Mouse (Mus musculus): ENCODE measurements around the gene Ccdc24.

Ccdc24 gene

DNA sequence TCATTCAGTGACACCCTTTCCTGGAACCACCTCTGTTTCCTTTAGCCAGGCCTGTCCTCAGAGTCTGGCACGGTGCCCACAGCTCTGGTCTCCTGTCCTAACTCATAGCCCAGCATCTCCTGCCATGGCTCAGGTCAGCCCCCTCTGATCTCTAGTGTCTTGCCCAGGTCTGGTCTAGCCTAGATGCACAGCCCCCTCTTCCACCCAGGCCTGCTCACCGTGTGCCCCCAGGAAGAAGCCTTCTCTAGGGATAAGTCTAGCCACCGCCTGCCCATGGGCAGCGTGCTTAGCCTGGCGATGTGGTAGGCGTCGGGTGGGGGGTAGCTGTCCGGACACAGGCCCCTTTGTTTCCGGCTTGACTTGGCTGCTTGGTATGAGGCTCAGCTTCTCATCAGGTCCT lies 17.2 kb downstream of the Ccdc24 start:
- DNase-seq (ENCODE audit: low spot score in 2 of 2): no peak

DNA sequence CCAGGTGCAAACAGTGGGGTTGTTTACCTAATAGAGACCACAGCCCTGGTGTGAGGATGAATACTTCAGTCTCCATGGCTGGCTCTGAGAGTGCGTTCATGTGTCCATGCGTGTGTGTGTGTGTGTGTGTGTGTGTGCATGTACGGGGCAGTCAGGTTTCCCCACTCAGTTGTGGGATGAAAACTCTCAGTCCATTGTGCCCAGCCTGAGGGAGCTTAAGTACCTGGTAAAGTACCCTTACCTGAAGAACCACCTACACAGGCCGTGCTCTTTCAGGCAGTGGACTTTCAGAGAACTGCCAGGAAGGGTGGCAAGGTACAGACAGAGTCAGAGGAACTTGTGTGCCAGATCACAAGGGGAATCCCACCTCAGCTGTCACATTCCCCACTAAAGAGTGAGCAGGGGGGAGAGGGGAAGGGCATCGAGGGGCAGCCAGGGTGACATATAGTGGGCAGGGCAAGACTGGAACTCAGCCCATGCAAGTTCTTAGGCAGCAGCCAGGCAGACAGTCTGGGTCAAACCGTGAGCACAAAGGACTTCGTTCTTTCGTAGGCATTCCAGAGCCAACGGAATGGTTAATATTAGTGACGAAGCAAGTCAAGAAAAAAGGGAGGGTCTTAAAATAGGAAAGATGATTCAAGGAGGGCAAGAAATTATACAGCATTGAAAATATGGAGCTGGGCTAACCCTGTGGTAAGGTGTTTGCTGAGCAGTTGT lies 20.0 kb downstream of the Ccdc24 start:
- DNase-seq (ENCODE audit: low spot score in 2 of 2): no peak

DNA sequence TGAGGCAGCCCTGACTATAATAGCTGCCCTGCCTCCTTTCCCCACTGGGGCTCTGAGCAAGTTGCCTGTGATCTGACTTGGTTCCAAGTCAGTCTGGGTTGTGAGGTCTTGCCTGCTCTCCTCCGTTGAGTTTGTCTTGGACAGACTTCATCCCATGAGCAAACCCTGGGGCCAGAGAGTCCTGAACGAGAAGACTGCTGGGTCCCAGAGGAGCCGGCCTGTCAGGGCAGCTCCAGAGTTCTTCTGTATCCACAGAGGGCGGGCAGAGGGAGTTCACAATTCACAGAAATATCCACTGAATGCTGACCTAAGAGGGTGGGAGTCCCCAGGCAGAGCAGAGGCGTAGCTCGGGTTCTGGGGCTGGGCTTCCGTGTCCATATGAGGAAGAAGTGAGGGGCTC lies 21.5 kb downstream of the Ccdc24 start:
- DNase-seq (ENCODE audit: low spot score in 2 of 2): peak; percentile 69 to 79

DNA sequence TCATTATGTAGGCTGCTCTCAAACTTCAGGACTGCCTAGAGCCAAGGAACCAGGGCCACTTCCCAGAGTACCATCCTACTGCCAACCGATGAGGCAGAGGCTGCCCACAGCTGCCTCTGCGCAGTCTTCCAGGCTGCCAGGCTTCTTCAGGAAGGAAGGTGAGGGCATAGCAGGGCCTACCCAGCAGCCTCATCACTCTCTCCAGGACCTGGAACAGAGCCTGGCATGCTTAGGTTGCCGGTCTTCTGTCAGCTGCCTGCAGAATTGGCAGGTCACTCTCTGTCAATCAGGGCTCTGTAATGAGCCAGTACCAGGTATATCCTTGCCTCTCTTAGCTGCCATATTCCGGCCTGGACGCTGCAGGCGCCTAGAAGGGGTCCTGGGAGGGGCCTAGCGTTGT lies 22.2 kb downstream of the Ccdc24 start:
- DNase-seq (ENCODE audit: low spot score in 2 of 2): no peak

DNA sequence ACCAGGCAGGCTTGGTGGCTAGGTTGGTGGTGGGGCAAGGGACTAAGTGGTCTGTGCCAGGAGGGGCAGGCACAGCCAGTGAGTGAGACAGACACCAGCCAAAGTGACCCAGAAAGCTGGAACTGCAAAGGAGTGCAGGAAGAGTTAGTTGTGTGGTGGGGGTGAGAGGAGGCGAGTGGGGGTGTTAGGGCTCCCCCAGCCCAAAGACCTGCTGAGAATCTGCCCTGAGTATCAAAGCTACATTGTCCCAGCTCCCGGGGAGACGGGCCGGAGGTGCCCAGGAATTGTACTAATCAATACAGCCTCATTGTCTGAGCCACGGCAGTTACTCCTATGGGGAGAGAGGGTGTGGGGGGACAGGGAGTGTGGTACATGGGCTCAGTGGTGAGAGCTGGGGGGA lies 22.9 kb downstream of the Ccdc24 start:
- DNase-seq (ENCODE audit: low spot score in 2 of 2): no peak

DNA sequence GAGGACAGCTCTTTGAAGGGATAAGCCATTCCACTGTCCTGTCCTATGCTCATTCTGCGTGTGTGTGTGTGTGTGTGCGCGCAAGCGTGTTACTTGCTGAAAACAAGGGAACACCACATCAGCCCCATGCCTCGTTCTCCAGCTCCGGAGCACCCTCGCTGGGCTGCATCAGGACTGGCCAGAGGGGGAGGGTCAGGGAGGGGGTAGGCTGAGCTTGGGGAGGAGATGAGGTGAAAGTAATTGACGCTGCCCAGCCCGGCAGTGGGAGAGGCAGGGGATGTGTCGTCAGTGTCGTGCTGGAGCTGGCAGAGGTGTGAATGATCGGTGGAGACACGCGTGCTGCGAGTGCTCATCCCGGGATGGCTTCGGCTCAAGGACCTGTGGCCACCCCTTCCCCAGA lies 23.3 kb downstream of the Ccdc24 start:
- no peak for DNase-seq (ENCODE audit: low spot score in 2 of 2)

DNA sequence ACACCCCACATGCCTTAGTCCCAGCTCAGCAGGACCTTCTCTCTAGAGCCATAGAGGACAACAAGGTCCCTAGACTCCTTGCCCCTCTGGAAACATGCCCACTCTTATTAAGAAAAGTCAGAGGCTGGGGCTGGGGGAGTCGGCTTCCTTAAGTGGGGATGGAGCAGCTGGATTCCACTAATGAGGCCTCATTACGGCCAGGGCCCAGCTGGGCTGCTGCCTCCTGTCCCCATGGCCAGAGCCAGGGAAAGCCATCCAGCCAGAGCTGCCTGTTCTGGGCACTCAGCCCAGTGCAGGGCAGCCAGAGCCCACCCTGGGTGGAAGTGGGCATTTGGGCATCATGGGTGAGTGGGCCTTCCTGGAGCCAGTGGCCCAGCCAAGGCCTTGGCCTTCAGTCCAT lies 25.3 kb downstream of the Ccdc24 start:
- DNase-seq (ENCODE audit: low spot score in 2 of 2): no peak

DNA sequence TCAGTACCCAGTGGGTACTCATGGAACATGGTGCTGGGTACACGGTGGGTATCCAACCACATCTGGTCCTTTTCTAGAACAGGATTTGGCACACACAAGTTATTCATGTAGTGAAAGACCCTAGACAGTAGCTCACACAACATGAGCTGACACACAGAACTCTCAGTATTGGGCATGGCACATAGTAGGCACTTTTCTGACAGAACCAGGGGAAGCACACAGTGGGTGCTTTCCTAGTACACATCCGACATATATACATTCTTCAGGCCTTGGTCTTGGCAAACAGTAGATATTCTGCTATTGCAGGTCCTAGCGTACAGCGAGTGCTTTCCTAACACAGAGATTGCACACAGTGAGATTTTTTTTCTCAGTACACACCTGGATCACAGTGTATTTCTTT lies 26.1 kb downstream of the Ccdc24 start:
- DNase-seq (ENCODE audit: low spot score in 2 of 2): no peak

DNA sequence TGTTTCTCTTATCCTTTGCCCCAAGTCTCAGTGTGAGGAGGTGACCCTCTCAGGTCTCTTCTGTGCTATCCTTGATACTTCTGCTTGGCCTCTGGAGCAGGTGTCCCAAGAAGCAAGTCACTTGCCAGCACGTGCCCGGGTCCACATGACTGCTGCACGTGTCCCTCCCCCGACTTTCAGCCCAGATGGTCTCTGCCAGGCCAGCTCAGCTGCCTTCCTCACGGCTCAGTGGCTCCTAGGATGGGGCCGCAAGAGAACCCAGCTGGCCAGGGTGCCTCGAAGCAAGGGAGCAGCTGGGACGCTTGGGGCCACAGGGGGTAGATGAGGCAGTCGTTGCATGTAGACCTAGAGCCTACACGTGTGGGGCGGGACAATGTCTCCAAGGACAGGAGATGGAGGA lies 27.0 kb downstream of the Ccdc24 start:
- DNase-seq (ENCODE audit: low spot score in 2 of 2): no peak

DNA sequence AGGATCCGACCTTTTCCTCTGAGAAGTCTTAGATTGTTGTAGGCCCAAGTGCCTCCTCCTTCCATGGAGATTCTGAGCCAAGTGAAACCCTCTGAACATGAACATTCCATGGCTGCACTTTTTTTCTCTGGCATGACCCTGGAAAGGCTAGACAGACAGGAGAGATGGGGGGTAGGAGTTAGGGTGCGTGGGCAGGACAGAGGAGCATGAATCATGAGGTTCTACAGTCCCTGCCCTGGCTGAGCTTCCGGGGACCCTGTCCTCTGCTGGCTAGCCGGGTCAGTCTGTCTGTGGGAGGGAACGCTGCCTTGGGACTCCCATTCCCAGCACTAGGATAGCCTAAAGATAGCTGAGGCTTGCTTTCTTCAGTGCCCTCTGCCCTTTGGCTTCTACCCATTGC lies 27.9 kb downstream of the Ccdc24 start:
- DNase-seq (ENCODE audit: low spot score in 2 of 2): no peak

DNA sequence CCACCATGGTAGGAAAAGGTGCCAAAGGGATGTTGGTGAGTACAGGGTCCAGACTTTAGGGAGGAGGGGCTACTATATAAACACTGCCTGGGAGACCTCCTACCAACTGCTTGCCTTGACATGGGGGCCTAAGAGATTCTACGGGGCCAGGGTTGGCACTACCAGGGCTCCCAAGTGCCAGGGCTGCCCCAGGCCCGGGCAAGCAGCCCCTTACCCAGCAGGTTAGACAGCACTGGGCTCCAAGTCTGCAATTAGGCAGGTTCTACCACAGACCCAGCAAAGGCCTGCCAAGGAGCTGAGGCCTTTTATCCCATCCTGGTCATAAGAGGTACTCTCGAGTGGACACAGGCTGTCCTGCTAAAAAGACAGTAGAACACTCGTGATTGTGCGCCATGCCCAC lies 29.3 kb downstream of the Ccdc24 start:
- DNase-seq (ENCODE audit: low spot score in 2 of 2): no peak

DNA sequence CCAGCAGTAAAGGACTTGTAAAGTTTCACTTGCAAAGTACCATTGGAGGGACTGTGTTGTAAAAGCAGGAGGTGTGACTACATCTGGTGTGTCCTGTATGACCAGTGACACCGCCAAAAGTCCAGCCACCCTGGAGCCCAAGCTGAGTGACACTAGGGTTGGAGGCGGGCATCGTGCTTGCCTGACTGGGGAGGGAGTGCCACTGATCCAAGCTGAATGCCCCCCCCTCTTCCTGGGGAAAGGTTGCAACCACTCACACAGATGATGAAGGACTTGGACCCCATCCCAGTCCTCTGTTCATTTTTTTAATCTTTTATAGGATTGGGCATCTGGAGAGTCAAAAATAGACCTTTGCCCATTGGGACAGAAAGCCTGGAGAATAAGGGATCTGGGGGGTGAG lies 30.8 kb downstream of the Ccdc24 start:
- no peak for DNase-seq (ENCODE audit: low spot score in 2 of 2)

DNA sequence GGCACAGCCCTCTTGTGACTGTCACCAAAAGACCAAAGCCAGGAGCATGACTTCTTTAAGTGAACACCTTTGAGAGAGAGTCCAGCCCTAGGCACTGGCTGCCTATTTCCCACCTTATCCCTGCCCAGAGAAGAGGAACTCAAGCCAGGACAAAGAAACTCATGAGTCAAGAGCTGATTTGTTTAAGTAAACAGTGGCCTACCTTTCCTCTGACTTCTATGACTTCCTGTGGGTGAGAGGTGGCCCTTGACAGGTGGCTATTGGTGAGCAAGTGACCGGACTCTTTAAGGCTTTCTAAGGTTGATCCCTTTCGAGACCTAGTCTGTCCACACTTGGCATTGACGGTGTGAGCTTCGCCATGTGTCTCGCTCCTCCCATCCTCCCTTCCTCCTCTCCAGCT lies 31.5 kb downstream of the Ccdc24 start:
- DNase-seq (ENCODE audit: low spot score in 2 of 2): no peak

DNA sequence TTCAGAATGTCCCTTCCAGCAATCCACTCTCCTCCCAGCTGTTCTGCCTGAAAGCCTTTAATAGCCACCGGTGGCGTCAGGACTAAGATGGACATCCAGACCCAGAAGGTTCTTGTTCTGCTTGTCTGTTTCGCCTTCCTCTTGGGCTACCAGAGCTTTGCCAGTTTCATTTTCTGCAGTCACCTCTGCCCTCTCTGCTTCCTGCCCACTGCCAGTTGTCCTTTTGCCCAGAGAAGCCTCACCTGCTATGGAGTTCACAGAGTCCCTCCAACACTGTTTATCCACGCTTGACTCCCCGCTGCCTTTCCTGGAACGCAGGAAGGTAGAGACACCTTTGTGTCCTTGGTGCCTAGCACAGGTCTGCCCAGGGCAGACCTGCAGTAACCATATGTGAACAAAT lies 33.0 kb downstream of the Ccdc24 start:
- DNase-seq (ENCODE audit: low spot score in 2 of 2): no peak

DNA sequence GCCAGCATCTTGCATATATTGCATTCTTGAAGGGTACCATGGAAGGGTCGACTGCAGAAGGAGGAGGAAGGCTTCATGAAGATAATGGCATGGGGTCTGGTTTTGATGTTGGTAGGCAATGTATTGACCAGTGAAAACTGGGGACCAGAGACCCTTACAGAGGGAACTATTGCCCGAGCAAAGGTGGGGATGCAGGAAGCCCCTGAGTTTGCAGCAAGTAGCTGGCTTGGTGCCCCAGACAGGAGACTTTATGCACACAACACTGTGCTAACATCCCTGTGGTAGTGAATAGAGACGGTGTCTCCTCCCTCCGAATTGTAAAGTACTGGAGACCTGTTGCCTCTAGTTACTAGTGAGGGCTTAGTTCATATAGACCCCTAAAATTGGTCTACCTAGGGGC lies 35.1 kb downstream of the Ccdc24 start:
- DNase-seq (ENCODE audit: low spot score in 2 of 2): no peak

DNA sequence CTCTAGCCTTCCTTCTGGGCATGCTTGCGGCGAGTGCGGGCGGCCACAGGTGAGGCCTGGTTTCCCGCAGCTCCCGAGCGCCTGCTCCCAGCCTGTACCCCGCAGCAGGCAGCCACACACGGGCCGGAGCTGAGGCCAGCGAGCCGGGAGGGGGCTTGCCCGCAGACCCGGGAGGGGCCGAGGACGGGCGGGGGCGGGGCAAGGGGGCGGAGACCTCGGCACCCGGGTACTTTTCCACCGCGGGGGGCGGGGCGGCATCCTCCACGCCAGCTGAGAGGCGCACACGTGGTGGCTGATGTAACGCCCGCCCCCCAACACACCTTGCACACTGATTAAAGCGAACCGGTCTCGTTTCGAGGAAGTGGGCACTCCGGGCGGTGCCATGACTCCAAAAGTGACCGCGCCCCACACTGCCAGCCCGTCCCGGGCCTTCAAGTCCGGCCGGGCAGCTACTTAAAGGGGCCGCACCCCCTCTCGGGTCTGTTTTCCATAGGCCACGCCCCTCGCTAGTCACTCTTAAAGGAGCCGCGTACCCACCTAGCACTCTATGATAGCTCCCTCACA lies 36.1 kb downstream of the Ccdc24 start:
- DNase-seq (ENCODE audit: low spot score in 2 of 2): peak; percentile 89 to 91

DNA sequence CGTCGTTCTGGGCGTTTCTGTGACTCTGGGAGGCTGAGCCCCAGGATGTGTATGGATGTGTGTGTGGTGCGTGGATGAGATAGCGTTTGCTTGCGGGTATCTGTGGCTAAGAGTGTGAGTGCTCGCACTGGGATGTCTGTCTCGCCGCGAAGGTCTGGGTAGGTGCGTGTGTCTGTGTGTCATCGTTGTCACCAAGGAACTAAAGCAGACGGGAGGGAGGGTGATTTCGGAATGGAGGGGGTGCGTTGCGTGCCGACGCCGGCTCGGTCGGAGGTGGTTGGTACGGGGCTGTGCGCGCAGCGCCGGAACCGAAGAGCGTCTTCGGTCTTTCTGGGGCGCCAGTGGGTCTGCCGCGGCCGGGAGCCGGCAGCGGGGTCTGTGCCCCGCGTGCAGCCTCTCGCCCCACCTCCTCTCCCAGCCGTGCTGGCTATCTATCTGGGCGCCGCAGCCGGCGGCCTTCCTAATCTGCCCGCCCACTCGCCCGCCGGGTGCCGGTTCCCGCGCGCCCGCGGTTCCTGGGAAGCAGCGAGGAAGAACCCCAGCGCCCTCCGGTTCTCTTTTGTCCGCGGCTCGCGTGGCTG lies 36.7 kb downstream of the Ccdc24 start:
- DNase-seq (ENCODE audit: low spot score in 2 of 2): peak in 1 of 2 experiments; percentile 27

DNA sequence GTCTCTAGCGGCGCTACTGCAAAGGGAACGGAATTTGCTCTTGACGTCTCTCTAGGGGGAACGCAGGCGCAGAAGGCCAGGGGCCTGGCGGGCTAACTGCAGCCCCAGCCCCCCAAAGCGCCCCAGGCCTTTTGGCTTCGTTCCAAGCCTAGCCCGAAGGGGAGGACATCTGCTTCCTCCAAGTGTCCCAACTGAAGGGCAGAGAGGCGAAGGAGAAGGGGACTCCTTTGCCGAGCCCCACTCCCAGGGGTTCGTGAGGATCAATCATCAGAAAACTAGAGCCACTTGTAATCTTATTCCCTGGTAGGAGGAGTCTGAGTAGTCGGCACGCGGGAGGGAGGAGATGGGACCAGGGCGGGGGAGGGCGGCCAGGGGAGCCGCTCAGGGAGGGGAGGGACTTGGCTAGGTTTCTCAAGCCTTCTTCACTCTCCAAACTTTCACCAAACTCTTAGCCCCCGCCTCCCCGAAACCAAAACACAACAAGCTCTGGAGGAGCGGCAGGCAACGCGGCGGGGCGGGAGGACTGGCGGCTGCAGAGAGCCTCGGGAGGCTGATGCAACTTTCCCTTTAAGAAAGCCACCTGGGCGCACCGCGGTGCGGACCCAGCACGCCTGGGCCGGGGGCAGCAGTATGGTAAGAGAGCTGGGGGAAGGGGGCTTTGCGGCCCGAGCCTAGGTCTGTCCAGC lies 37.4 kb downstream of the Ccdc24 start:
- peak; percentile 68 to 76 for DNase-seq (ENCODE audit: low spot score in 2 of 2)

DNA sequence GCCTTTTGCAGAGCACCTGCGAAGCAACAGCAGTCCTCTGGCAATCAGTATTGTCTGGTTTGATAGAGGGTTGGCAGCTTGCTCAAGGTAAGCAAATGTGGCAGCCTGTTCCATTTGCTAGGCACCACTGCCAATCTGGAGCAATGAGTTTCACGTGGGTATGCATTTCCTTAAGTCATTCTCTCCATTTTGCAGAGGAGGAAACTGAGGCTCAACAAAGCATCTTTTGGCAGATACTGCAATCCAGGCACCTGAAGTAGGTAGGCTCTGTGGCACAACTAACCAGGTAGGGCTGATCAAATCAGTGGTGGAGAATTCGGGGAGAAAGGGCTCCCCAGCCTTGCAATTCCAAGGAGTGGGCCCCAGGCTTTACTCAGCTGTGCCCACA lies 37.9 kb downstream of the Ccdc24 start, which contains the start of gene Slc6a9:
Gene Slc6a9 (plus strand): TSS at position 50 of the 388 bp plus-strand sequence.
- DNase-seq (ENCODE audit: low spot score in 2 of 2): no peak

DNA sequence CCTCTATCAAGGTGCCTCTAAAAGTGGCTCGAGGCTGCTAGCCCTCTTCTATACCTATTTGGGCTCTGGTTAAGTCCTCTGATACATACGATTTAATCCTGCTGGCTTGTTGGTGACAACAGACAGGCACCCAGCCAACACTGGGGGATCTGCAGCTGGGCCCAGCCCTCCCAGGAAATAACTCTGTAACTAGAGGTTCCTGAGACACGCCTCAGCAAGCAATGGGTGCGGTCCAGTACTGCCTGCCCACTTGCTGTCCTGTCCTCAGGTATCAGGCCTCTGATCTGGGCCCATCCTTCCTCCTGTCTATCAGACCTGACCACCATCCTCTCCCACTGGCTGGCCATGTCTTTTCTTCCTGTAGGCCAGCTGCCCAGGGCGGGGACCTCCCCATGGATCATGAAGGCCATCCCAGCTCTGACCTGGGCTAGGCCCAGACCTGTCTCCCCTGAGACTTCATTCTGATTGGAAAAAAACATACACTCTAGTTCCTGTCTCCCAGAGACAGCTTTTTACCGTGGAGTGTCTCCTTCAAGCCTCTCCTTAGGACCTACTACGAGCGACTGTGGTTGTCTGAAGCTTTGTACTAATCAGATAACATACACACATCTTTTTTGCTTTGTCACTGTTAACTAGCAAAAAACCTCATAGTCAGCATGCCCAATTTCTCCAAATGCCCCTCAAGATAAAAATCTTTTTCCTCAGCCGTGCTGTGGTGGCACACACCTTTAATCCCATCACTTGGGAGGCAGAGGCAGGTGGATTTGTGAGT lies 40.3 kb downstream of the Ccdc24 start:
- peak; percentile 41 to 47 for DNase-seq (ENCODE audit: low spot score in 2 of 2)

DNA sequence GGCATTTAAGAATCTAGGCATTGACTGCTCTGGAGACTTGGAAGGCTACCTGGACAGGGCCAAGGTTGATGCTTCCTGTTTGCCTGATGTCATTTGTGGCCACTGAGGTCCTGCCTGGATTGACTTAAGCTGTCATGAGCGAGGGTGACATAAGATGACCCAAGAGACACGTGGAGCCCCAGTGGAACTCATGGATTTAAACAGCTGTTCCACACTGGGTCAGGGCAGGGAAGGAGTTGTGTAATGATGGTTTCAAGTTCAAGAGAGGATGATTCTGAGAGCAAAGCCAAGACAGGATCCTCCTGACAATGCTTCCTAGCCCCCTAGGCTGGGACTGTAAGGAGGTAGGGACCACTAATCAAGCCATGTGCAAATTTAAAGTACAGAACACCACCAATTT lies 40.9 kb downstream of the Ccdc24 start:
- DNase-seq (ENCODE audit: low spot score in 2 of 2): peak; percentile 21 to 34

DNA sequence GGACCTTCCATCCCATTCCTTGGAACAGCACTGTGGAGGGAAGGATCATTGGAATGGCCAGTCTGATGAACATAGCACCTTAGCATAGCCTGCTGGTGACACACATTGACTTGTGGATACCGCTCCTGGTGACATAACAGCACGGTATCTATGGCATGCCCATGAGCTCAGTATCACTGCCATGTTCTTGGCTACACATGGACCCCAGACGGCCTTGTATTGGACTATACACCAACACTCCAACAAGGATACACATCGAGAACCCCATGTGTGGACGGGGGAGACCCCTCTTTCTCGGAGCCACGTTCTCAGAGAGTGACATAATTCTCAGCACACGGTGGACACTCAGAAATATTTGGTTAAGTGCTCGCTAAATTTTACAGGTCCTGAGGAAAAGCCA lies 41.6 kb downstream of the Ccdc24 start:
- DNase-seq (ENCODE audit: low spot score in 2 of 2): no peak
